Mouse (Mus musculus) heart, postnatal 0 days (tissue): Measurements from ENCODE around the gene Nxpe5. TPM values are rescaled to one million over a fixed set of nuclear protein-coding genes. Genes with fewer than 3 reads are reported as not detected.

Experiments
- ATAC-seq: fragments of 200-750 bp; cut with Nextera tagmentation; 2 replicates; pipeline ENCODE4 v1.8.0; 2017; ENCODE audit warnings: low read depth, moderate number of reproducible peaks, moderate library complexity; ENCODE audit not compliant: insufficient read depth
- DNase-seq: peaks from one replicate; pipeline ENCODE4 v3.0.0-alpha.2; 2016; ENCODE audit warnings: low spot score
- H3K27ac ChIP-seq: fragments of 300-500 bp; sonication (generic); 2 replicates; pipeline ENCODE4 v1.5.1; 2014; ENCODE audit warnings: low read depth, mild to moderate bottlenecking
- H3K27me3 ChIP-seq: fragments of 300-500 bp; sonication (generic); 2 replicates; pipeline ENCODE4 v1.6.1; 2014; ENCODE audit warnings: low read length, mixed read lengths; ENCODE audit not compliant: control insufficient read depth, insufficient read depth
- H3K36me3 ChIP-seq: fragments of 300-500 bp; sonication (generic); replicated peaks from 2 replicates; pipeline ENCODE4 v1.6.1; 2014; ENCODE audit warnings: low read length, mixed read lengths; ENCODE audit not compliant: control insufficient read depth, insufficient read depth
- H3K4me1 ChIP-seq: fragments of 300-500 bp; sonication (generic); 2 replicates; pipeline ENCODE4 v1.6.1; 2014; ENCODE audit warnings: antibody characterized with exemption; ENCODE audit not compliant: control insufficient read depth, insufficient read depth
- H3K4me2 ChIP-seq: fragments of 300-500 bp; sonication (generic); 2 replicates; pipeline ENCODE4 v1.6.1; 2014; ENCODE audit warnings: low read depth, mild to moderate bottlenecking, low read length, moderate library complexity
- H3K4me3 ChIP-seq: fragments of 300-500 bp; sonication (generic); 2 replicates; pipeline ENCODE4 v1.5.1; 2014; ENCODE audit warnings: low read depth, low read length
- H3K9ac ChIP-seq: fragments of 300-500 bp; sonication (generic); replicated peaks from 2 replicates; pipeline ENCODE4 v1.6.1; 2014; ENCODE audit warnings: low read depth, low read length, mixed read lengths
- H3K9me3 ChIP-seq: fragments of 300-500 bp; sonication (generic); replicated peaks from 2 replicates; pipeline ENCODE4 v1.6.1; 2016; ENCODE audit warnings: low read length; ENCODE audit not compliant: control insufficient read depth
- CTCF ChIP-seq: IDR thresholded peaks from 2 replicates; pipeline ENCODE4 v1.5.1; 2016; ENCODE audit warnings: antibody characterized with exemption, control low read depth, low read depth
- EP300 ChIP-seq: IDR thresholded peaks from 2 replicates; pipeline ENCODE4 v1.6.1; 2016; ENCODE audit warnings: antibody characterized with exemption, low read depth
- WGBS: fragments of 180-500 bp; shearing (Covaris S2); extraction: QIAGEN DNeasy Blood & Tissue Kit; methylation state at CpG from one replicate; pipeline ENCODE4 v1.1.7; 2014; 5-methylcytosine and 5-hydroxymethylcytosine counted together
- polyA plus RNA-seq: library from polyadenylated mRNA; unstranded; fragments of >200 nt; fragmentation: Nextera tagmentation; extraction: Ambion mirVana; gene quantifications from 2 replicates; pipeline ENCODE4 v1.2.1, GENCODE M21; 2015
- total RNA-seq: library from RNA; depleted of rRNA; stranded (reverse); fragments of >200 nt; gene quantifications from 2 replicates; pipeline ENCODE4 v1.2.3, GENCODE M21; 2014; ENCODE audit warnings: low replicate concordance; rRNA removed

The Nxpe5 gene
- total RNA-seq (0.76 TPM in 1 of 2 replicates, not detected in the other), polyA plus RNA-seq (0.07 TPM in 1 of 2 replicates, not detected in the other)

GRCm38 (mm10) chr5:138225700-138226099, at the start of gene Nxpe5:
Gene Nxpe5 (plus strand): TSS chr5:138225898.
- WGBS = 44% methylated on average over 2 of the region's 2 CpGs
- no peak within 1 kb of the TSS for H3K27ac ChIP-seq
- H3K27me3 ChIP-seq = no peaks in the 10 kb centered on the region
- no peak within 1 kb of the TSS for H3K4me3 ChIP-seq
- no peak for DNase-seq
- H3K4me1 ChIP-seq = no peaks in the 10 kb centered on the region
- ATAC-seq = no peak
- TF ChIP-seq CTCF = no peak
- no peak for TF ChIP-seq EP300
- no peak within 1 kb of the TSS for H3K9ac ChIP-seq
- H3K36me3 ChIP-seq = no peaks in the 10 kb centered on the region
- H3K4me2 ChIP-seq = no peak within 1 kb of the TSS
- H3K9me3 ChIP-seq = no peaks in the 10 kb centered on the region

- peak; percentile 86 for ATAC-seq
- 0% methylated on average over 31 of the region's 31 CpGs for WGBS
- H3K9ac ChIP-seq = peak within 1 kb of the TSS; percentile 80
- H3K36me3 ChIP-seq = peaks cover 24% of the 10 kb centered on the region
- peak; percentile 100 for TF ChIP-seq EP300
- TF ChIP-seq CTCF = no peak
- H3K4me2 ChIP-seq = peak within 1 kb of the TSS; percentile 86
- peak within 1 kb of the TSS; percentile 61 for H3K27ac ChIP-seq
- H3K27me3 ChIP-seq = no peaks in the 10 kb centered on the region
- H3K4me3 ChIP-seq = peak within 1 kb of the TSS; percentile 68
- no peaks in the 10 kb centered on the region for H3K9me3 ChIP-seq
- DNase-seq = peak; percentile 91
- H3K4me1 ChIP-seq = peaks cover 12% of the 10 kb centered on the region
These were observed 38.6 kb upstream of the Nxpe5 start, which contains the start of the genes Taf6 and Cnpy4 for GRCm38 (mm10) chr5:138186950-138187638. Gene Taf6 (minus strand): TSS chr5:138187451. Gene Cnpy4 (plus strand): TSS chr5:138187485.

GRCm38 (mm10) chr5:138187661-138188306, 37.9 kb upstream of the Nxpe5 start:
- TF ChIP-seq CTCF = no peak
- TF ChIP-seq EP300 = no peak
- H3K9ac ChIP-seq = peak overlapping the region; percentile 80
- WGBS = under 1% methylated on average over 10 of the region's 10 CpGs
- peak overlapping the region; percentile 86 for H3K4me2 ChIP-seq
- peak overlapping the region; percentile 61 for H3K27ac ChIP-seq
- H3K4me3 ChIP-seq = peak overlapping the region; percentile 68
- H3K4me1 ChIP-seq = peaks cover 12% of the 10 kb centered on the region
- ATAC-seq = peak; percentile 85
- peaks cover 18% of the 10 kb centered on the region for H3K36me3 ChIP-seq
- peak; percentile 84 for DNase-seq
- H3K27me3 ChIP-seq = no peaks in the 10 kb centered on the region
- H3K9me3 ChIP-seq = no peaks in the 10 kb centered on the region

GRCm38 (mm10) chr5:138193771-138194727, 31.6 kb upstream of the Nxpe5 start, which contains the start of gene Mblac1:
Gene Mblac1 (plus strand): TSS chr5:138194314.
- Histone ChIP-seq H3K27ac (peak within 1 kb of the TSS; percentile 85), H3K4me2 (peak within 1 kb of the TSS; percentile 85)

More at GRCm38 (mm10) chr5:138193771-138194727, 31.6 kb upstream of the Nxpe5 start, which contains the start of gene Mblac1:
- Histone ChIP-seq H3K9me3 (no peaks in the 10 kb centered on the region), H3K9ac (peak within 1 kb of the TSS; percentile 77), H3K27me3 (no peaks in the 10 kb centered on the region), H3K4me3 (peak within 1 kb of the TSS; percentile 73), H3K36me3 (peaks cover 2% of the 10 kb centered on the region; the same call in 1 of the 2 replicates), H3K4me1 (peaks cover 6% of the 10 kb centered on the region; the same call in 1 of the 2 replicates)
- ATAC-seq (peak; percentile 86), DNase-seq (peak; percentile 80)
- WGBS = 7% methylated on average over 53 of the region's 54 CpGs
- no peak for TF ChIP-seq EP300
- 0 out of 2 replicates have a peak, but pooled peaks have one; percentile 1 for TF ChIP-seq CTCF
